ENCODE assay signal across 12 mouse cellular contexts in genomic region chr12:71017827-71018226, GRCm38 (mm10). TPM values are rescaled to one million over a fixed set of nuclear protein-coding genes. Genes with fewer than 3 reads are reported as not detected.
DNase-seq lines count a peak whose midpoint lies in the region; ATAC-seq and TF ChIP-seq lines count a peak whose summit lies in the region.
"Had no signal": no experiment of that assay in that cellular context is flagged by ENCODE, and none has a peak within 500 bp of the region (broad histone marks: within the 10 kb centered on the region; RNA-seq: fewer than 3 reads in every experiment).

No protein-coding gene starts in this region.

- no peak for DNase-seq in kidney, adult 18-20 months
- DNase-seq in embryonic facial prominence, embryonic 10.5 days (ENCODE audit: low spot score), result no peak
- no peak for DNase-seq in liver, embryonic 14.5 days (ENCODE audit: low read depth in 3 of 3, low spot score in 3 of 3)
- DNase-seq in layer of hippocampus, postnatal 10 days (ENCODE audit: low spot score in 2 of 2), result no peak
- no peak for DNase-seq in ovary, postnatal 10 days (ENCODE audit: low spot score)
- DNase-seq: adrenal gland, postnatal 25 days; cerebellum, postnatal 36 days; gastrocnemius, postnatal 10 days; kidney, postnatal 25 days; lung, postnatal 14 days had no signal

- H3K4me2 ChIP-seq in kidney, embryonic 15.5 days, result peak overlapping the region; percentile 64
- peak overlapping the region; percentile 60 for H3K4me2 ChIP-seq in embryonic facial prominence, embryonic 15.5 days (replicated peaks)
- H3K4me2 ChIP-seq in liver, embryonic 14.5 days (ENCODE audit: low read depth), result peak overlapping the region; percentile 81

- ATAC-seq in kidney, embryonic 15.5 days (replicated peaks; ENCODE audit: low FRiP score), result no peak
- ATAC-seq in embryonic facial prominence, embryonic 15.5 days (ENCODE audit: insufficient number of reproducible peaks, low FRiP score, low TSS enrichment, low read depth), result no peak
- ATAC-seq in liver, embryonic 14.5 days (ENCODE audit: insufficient read depth), result no peak

- TF ChIP-seq EP300 in liver, embryonic 14.5 days (IDR thresholded peaks at IDR 0.05; ENCODE audit: low read depth), result no peak

- H3K9ac ChIP-seq in kidney, embryonic 15.5 days, result no peak overlapping the region
- no peak overlapping the region for H3K9ac ChIP-seq in embryonic facial prominence, embryonic 15.5 days
- no peak overlapping the region for H3K9ac ChIP-seq in liver, embryonic 14.5 days (replicated peaks)

- no peak overlapping the region for H3K27ac ChIP-seq in kidney, embryonic 15.5 days
- no peak overlapping the region for H3K27ac ChIP-seq in embryonic facial prominence, embryonic 10.5 days (replicated peaks)
- no peak overlapping the region for H3K27ac ChIP-seq in embryonic facial prominence, embryonic 15.5 days (replicated peaks)
- H3K27ac ChIP-seq in liver, embryonic 14.5 days, result no peak overlapping the region

- no peaks in the 10 kb centered on the region for H3K27me3 ChIP-seq in kidney, embryonic 15.5 days
- no peaks in the 10 kb centered on the region for H3K27me3 ChIP-seq in embryonic facial prominence, embryonic 10.5 days (replicated peaks; ENCODE audit: low read depth, poor library complexity, severe bottlenecking)
- H3K27me3 ChIP-seq in embryonic facial prominence, embryonic 15.5 days, result no peaks in the 10 kb centered on the region
- H3K27me3 ChIP-seq in liver, embryonic 14.5 days (ENCODE audit: control insufficient read depth, insufficient read depth, low read length), result no peaks in the 10 kb centered on the region

- peaks cover 17% of the 10 kb centered on the region for H3K4me1 ChIP-seq in kidney, embryonic 15.5 days
- peaks cover 21% of the 10 kb centered on the region for H3K4me1 ChIP-seq in embryonic facial prominence, embryonic 10.5 days
- H3K4me1 ChIP-seq in embryonic facial prominence, embryonic 15.5 days, result peaks cover 11% of the 10 kb centered on the region
- peaks cover 5 to 9% of the 10 kb centered on the region in 2 experiments for H3K4me1 ChIP-seq in liver, embryonic 14.5 days (replicated peaks; ENCODE audit: control insufficient read depth in 2 of 2, insufficient read depth in 2 of 2, low read length in 1 of 2)

- 63% methylated on average over 10 of the region's 10 CpGs for WGBS in kidney, embryonic 15.5 days
- WGBS in embryonic facial prominence, embryonic 10.5 days, result 88% methylated on average over 10 of the region's 10 CpGs
- WGBS in embryonic facial prominence, embryonic 15.5 days, result 75% methylated on average over 10 of the region's 10 CpGs
- 82% methylated on average over 10 of the region's 10 CpGs for WGBS in liver, embryonic 14.5 days (ENCODE audit: insufficient replicate concordance)

- no peaks in the 10 kb centered on the region for H3K9me3 ChIP-seq in kidney, embryonic 15.5 days (replicated peaks)
- H3K9me3 ChIP-seq in embryonic facial prominence, embryonic 10.5 days, result no peaks in the 10 kb centered on the region
- no peaks in the 10 kb centered on the region for H3K9me3 ChIP-seq in embryonic facial prominence, embryonic 15.5 days (replicated peaks)
- no peaks in the 10 kb centered on the region for H3K9me3 ChIP-seq in liver, embryonic 14.5 days (ENCODE audit: control insufficient read depth, low read length)

- peaks cover 41% of the 10 kb centered on the region for H3K36me3 ChIP-seq in kidney, embryonic 15.5 days
- H3K36me3 ChIP-seq in embryonic facial prominence, embryonic 10.5 days (replicated peaks), result peaks cover 44% of the 10 kb centered on the region
- H3K36me3 ChIP-seq in embryonic facial prominence, embryonic 15.5 days, result peaks cover 20% of the 10 kb centered on the region
- peaks cover 37% of the 10 kb centered on the region for H3K36me3 ChIP-seq in liver, embryonic 14.5 days (replicated peaks; ENCODE audit: control insufficient read depth, insufficient read depth, low read depth)

- H3K4me3 ChIP-seq in kidney, embryonic 15.5 days (replicated peaks), result peak overlapping the region; percentile 78
- H3K4me3 ChIP-seq in embryonic facial prominence, embryonic 10.5 days, result peak overlapping the region; percentile 98; the same call in 1 of the 2 replicates
- H3K4me3 ChIP-seq in embryonic facial prominence, embryonic 15.5 days (replicated peaks), result peak overlapping the region; percentile 100; the same call in 1 of the 2 replicates
- peak overlapping the region in 1 of 2 experiments; percentile 67; a peak in 2 of 4 replicates for H3K4me3 ChIP-seq in liver, embryonic 14.5 days (ENCODE audit: insufficient read depth in 1 of 2, low read depth in 2 of 2, low read length in 2 of 2)

- TF ChIP-seq CTCF in liver, embryonic 14.5 days (IDR thresholded peaks at IDR 0.05; ENCODE audit: low read depth), result no peak

RNA-seq across cellular contexts. Expression of gene Arid4a, which starts 2.0 kb away (rescaled TPM):
- 34.9 and 35.6 TPM in 2 replicates for polyA plus RNA-seq in kidney, embryonic 15.5 days (2015; fragmentation: Nextera tagmentation; extraction: Ambion mirVana)
- polyA plus RNA-seq in embryonic facial prominence, embryonic 10.5 days (2016; fragmentation: Nextera tagmentation; extraction: Ambion mirVana), result 26.6 and 26.9 TPM in 2 replicates
- polyA plus RNA-seq in embryonic facial prominence, embryonic 15.5 days (2015; fragmentation: Nextera tagmentation; extraction: Ambion mirVana), result 39.6 and 43.8 TPM in 2 replicates
- 2.3 and 4.6 TPM in 2 replicates for polyA plus RNA-seq in liver, embryonic 14.5 days (2012; rRNA removed)
- 17.7 and 19.7 TPM in 2 replicates for polyA plus RNA-seq in liver, embryonic 14.5 days (2014; fragmentation: Nextera tagmentation; extraction: Ambion mirVana)
- total RNA-seq in layer of hippocampus, postnatal 10 days (2021), result 10 to 100 TPM; 38.4 to 39.2 TPM

RNA-seq across cellular contexts. Expression of gene Psma3, which starts 43.4 kb away (rescaled TPM):
- 591 and 640 TPM in 2 replicates for polyA plus RNA-seq in kidney, embryonic 15.5 days (2015; fragmentation: Nextera tagmentation; extraction: Ambion mirVana)
- polyA plus RNA-seq in embryonic facial prominence, embryonic 10.5 days (2016; fragmentation: Nextera tagmentation; extraction: Ambion mirVana), result 682 and 687 TPM in 2 replicates
- polyA plus RNA-seq in embryonic facial prominence, embryonic 15.5 days (2015; fragmentation: Nextera tagmentation; extraction: Ambion mirVana), result 518 and 555 TPM in 2 replicates
- polyA plus RNA-seq in liver, embryonic 14.5 days (2012; rRNA removed), result 72.1 and 138 TPM in 2 replicates
- 370 and 401 TPM in 2 replicates for polyA plus RNA-seq in liver, embryonic 14.5 days (2014; fragmentation: Nextera tagmentation; extraction: Ambion mirVana)
- 100 to 1,000 TPM; 218 to 287 TPM for total RNA-seq in layer of hippocampus, postnatal 10 days (2021)
